Comparison of ENCODE assay signal across 20 mouse cellular contexts in genomic region chr5:73162492-73162891, GRCm38 (mm10).
DNase-seq lines count a peak whose midpoint lies in the region; ATAC-seq and TF ChIP-seq lines count a peak whose summit lies in the region.
"Had no signal": no experiment of that assay in that cellular context is flagged by ENCODE, and none has a peak within 500 bp of the region (broad histone marks: within the 10 kb centered on the region; RNA-seq: fewer than 3 reads in every experiment).

No protein-coding gene starts in this region.

- peaks cover 18% of the 10 kb centered on the region for H3K4me1 ChIP-seq in forebrain, embryonic 12.5 days
- peaks cover 5% of the 10 kb centered on the region for H3K4me1 ChIP-seq in forebrain, embryonic 14.5 days (ENCODE audit: control insufficient read depth, insufficient read depth, low read length)
- peaks cover 62% of the 10 kb centered on the region for H3K4me1 ChIP-seq in heart, embryonic 12.5 days (replicated peaks)
- H3K4me1 ChIP-seq in heart, embryonic 16.5 days (ENCODE audit: control insufficient read depth, insufficient read depth, low read length): peaks cover 29% of the 10 kb centered on the region

- TF ChIP-seq CTCF in layer of hippocampus, adult 2 months (conservative IDR thresholded peaks at IDR 0.05): no peak

- H3K27ac ChIP-seq in forebrain, embryonic 12.5 days: peak overlapping the region; percentile 54; the same call in 1 of the 2 replicates
- H3K27ac ChIP-seq in forebrain, embryonic 14.5 days (ENCODE audit: low read depth, low read length): no peak overlapping the region
- peak overlapping the region; percentile 54 for H3K27ac ChIP-seq in heart, embryonic 12.5 days (ENCODE audit: poor library complexity, severe bottlenecking)
- peak overlapping the region; percentile 63; the same call in 1 of the 2 replicates for H3K27ac ChIP-seq in layer of hippocampus, adult 2 months
- H3K27ac ChIP-seq in heart, embryonic 16.5 days (ENCODE audit: low read length): 0 out of 2 replicates have a peak overlapping the region, but pooled peaks have one; percentile 13
- H3K27ac ChIP-seq: embryonic facial prominence, embryonic 12.5 days; liver, embryonic 15.5 days; macrophage; neural tube, embryonic 12.5 days had no signal

- intact Hi-C loops in heart, postnatal 14 days (cut with DNase I): no loop called here

- no peak for DNase-seq in forebrain, embryonic 14.5 days (ENCODE audit: low spot score)
- no peak for DNase-seq in heart, postnatal 14 days
- peak in 1 of 2 experiments; percentile 52 for DNase-seq in layer of hippocampus, adult 2 months (ENCODE audit: low spot score in 2 of 2)
- DNase-seq in layer of hippocampus, postnatal 10 days (ENCODE audit: low spot score in 2 of 2): no peak
- no peak for DNase-seq in cerebellum, adult 9-10 months
- DNase-seq: adrenal gland, postnatal 10 days; cerebellum, adult 2 months; kidney, adult 9 months; thymus, postnatal 14 days had no signal

- no peak for ATAC-seq in forebrain, embryonic 12.5 days (ENCODE audit: low FRiP score)
- no peak for ATAC-seq in forebrain, embryonic 14.5 days
- ATAC-seq in heart, embryonic 12.5 days (ENCODE audit: insufficient number of reproducible peaks, low FRiP score): no peak
- ATAC-seq in heart, embryonic 16.5 days (replicated peaks; ENCODE audit: extremely low read depth, insufficient read depth, low FRiP score): no peak
- ATAC-seq: inflammation-experienced regulatory T-cells, adult 6 months had no signal

- no peaks in the 10 kb centered on the region for H3K27me3 ChIP-seq in forebrain, embryonic 12.5 days
- H3K27me3 ChIP-seq in forebrain, embryonic 14.5 days (replicated peaks; ENCODE audit: control insufficient read depth, insufficient read depth, low read length): no peaks in the 10 kb centered on the region
- H3K27me3 ChIP-seq in heart, embryonic 12.5 days (replicated peaks): no peaks in the 10 kb centered on the region
- H3K27me3 ChIP-seq in heart, embryonic 16.5 days (ENCODE audit: control insufficient read depth, insufficient read depth, low read length): no peaks in the 10 kb centered on the region
- H3K27me3 ChIP-seq: CH12.LX; embryonic facial prominence, embryonic 12.5 days; liver, embryonic 15.5 days; neural tube, embryonic 12.5 days had no signal

- no peak overlapping the region for H3K9ac ChIP-seq in forebrain, embryonic 12.5 days
- H3K9ac ChIP-seq in forebrain, embryonic 14.5 days (ENCODE audit: low read length): no peak overlapping the region
- no peak overlapping the region for H3K9ac ChIP-seq in heart, embryonic 12.5 days
- no peak overlapping the region for H3K9ac ChIP-seq in heart, embryonic 16.5 days (ENCODE audit: low read length)
- H3K9ac ChIP-seq: embryonic facial prominence, embryonic 12.5 days; liver, embryonic 15.5 days; neural tube, embryonic 12.5 days had no signal

- H3K9me3 ChIP-seq in forebrain, embryonic 12.5 days: no peaks in the 10 kb centered on the region
- no peaks in the 10 kb centered on the region for H3K9me3 ChIP-seq in forebrain, embryonic 14.5 days (replicated peaks; ENCODE audit: control insufficient read depth, low read length)
- H3K9me3 ChIP-seq in heart, embryonic 12.5 days (replicated peaks): no peaks in the 10 kb centered on the region
- H3K9me3 ChIP-seq in heart, embryonic 16.5 days (replicated peaks; ENCODE audit: control insufficient read depth, low read length): no peaks in the 10 kb centered on the region
- H3K9me3 ChIP-seq: embryonic facial prominence, embryonic 12.5 days; hindbrain, embryonic 10.5 days; liver, embryonic 15.5 days; neural tube, embryonic 12.5 days had no signal

- no peak overlapping the region for H3K4me3 ChIP-seq in forebrain, embryonic 12.5 days (replicated peaks)
- H3K4me3 ChIP-seq in forebrain, embryonic 14.5 days (ENCODE audit: low read depth, low read length): no peak overlapping the region
- no peak overlapping the region for H3K4me3 ChIP-seq in heart, embryonic 12.5 days
- H3K4me3 ChIP-seq in layer of hippocampus, adult 2 months: no peak overlapping the region
- no peak overlapping the region for H3K4me3 ChIP-seq in heart, embryonic 16.5 days (ENCODE audit: low read length)
- H3K4me3 ChIP-seq: embryonic facial prominence, embryonic 12.5 days; hindbrain, embryonic 10.5 days; liver, embryonic 15.5 days; neural tube, embryonic 12.5 days had no signal

- no peaks in the 10 kb centered on the region for H3K36me3 ChIP-seq in forebrain, embryonic 12.5 days (replicated peaks)
- no peaks in the 10 kb centered on the region for H3K36me3 ChIP-seq in forebrain, embryonic 14.5 days (ENCODE audit: control insufficient read depth, insufficient read depth, low read length)
- H3K36me3 ChIP-seq in heart, embryonic 12.5 days: no peaks in the 10 kb centered on the region
- no peaks in the 10 kb centered on the region for H3K36me3 ChIP-seq in heart, embryonic 16.5 days (ENCODE audit: control insufficient read depth, insufficient read depth)
- H3K36me3 ChIP-seq: embryonic facial prominence, embryonic 12.5 days; hindbrain, embryonic 10.5 days; liver, embryonic 15.5 days; neural tube, embryonic 12.5 days had no signal

- WGBS in forebrain, embryonic 12.5 days: 86% methylated on average over 2 of the region's 2 CpGs
- WGBS in forebrain, embryonic 14.5 days: 87% methylated on average over 2 of the region's 2 CpGs
- 47% methylated on average over 2 of the region's 2 CpGs for WGBS in heart, embryonic 12.5 days
- 41% methylated on average over 2 of the region's 2 CpGs for WGBS in heart, embryonic 16.5 days

- H3K4me2 ChIP-seq in forebrain, embryonic 12.5 days: no peak overlapping the region
- H3K4me2 ChIP-seq in forebrain, embryonic 14.5 days (ENCODE audit: low read length): no peak overlapping the region
- no peak overlapping the region for H3K4me2 ChIP-seq in heart, embryonic 12.5 days
- no peak overlapping the region for H3K4me2 ChIP-seq in heart, embryonic 16.5 days (ENCODE audit: low read depth, low read length)
- H3K4me2 ChIP-seq: embryonic facial prominence, embryonic 12.5 days; liver, embryonic 15.5 days; midbrain, embryonic 11.5 days; neural tube, embryonic 12.5 days had no signal
